Mouse (Mus musculus): Measurements from ENCODE around the gene Patl2.

- TF ChIP-seq CTCF (IDR thresholded peaks at IDR 0.05; ENCODE audit: extremely low read depth, insufficient read length, insufficient replicate concordance, low read depth, low read length) (no peak), POLR2A (IDR thresholded peaks at IDR 0.05; ENCODE audit: low read depth, low read length) (0 out of 2 replicates have a peak, but pooled peaks have one; percentile 14)
These were observed 34.8 kb downstream of the Patl2 start for GRCm38 (mm10) chr2:122151221-122151620.

All from small intestine, adult 2 months (tissue).